Mouse (Mus musculus): ENCODE data around the gene Gm49601.

The Gm49601 gene

GRCm38 (mm10) chr16:18582426-18583148, 43.6 kb downstream of the Gm49601 start:
- no peak for DNase-seq (ENCODE audit: low spot score in 2 of 2)

DNA sequence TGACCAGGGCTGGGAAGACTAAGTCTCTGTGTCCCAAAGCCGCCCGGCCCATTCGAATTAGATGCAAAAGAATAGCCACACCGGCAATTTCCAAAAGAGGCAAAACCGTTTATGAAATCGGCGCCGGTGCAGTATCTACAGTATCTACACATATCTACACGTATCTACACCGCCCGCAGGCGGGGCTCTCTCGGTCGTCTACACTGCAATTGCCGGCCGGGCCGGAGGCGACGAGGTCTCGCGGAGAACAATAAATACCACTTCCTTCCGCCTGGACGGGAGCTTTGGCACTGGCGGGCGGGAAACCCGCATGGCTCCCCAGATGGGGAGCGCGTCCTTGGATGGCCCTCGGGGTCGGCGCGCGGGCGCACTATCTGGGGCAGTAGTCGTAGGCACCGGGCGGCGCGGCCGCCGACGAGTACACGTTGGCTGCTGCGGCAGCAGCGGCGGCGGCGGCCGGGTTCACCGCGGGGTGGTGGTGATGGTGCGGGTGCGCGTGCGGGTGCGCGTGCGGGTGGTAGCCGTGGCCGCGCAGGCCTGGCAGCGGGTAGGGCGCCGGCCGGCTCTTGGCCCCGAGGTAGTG, 44.5 kb downstream of the Gm49601 start:
- peak in 1 of 2 experiments; percentile 14 for DNase-seq (ENCODE audit: low spot score in 2 of 2)

DNA sequence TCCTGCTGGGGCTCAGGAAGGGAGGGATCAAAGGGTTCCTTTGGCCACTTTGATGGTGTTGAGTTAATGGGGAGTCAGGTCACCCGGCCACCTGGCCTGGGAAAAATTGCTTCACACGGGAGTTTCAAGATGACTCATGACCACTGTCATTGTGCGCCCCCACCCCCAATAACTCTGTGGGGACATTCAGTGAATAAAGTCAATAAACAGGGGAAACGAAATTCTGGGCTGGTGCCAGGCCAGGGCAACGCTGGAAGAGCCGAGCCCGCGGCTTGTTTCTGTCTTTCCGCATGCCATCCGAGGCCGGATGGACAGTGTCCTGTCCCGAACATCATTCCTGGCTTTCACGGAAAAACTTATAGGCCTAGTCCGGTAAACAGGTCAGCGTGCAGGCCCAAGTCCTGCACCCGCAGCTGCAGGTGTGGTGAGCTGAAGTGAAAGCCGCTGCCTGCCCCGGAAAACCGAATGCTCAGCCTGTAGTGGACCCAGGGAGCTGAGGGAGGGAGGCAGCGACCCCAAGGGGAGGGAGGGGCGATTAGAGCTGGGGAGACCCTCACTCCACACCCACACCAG, 45.1 kb downstream of the Gm49601 start:
- no peak for DNase-seq (ENCODE audit: low spot score in 2 of 2)

DNA sequence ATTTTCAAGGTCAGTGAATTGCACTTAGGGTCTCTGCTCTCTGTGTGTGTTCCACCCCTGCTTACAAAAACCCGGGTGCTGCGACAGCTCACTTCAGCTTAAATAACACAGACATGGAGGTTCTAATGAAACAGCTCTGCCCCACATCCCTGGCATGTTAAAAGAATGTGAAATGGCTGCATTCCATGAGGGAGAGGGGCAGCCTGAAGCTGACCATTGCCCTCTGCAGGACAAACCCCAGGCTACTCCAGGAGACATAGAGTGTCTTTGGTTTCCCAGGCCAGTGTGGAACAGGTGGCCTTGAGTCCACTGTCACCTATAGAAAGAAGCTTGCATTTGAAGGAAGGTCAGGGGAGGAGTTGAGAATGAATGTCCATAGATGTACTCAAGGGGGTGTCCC, 45.8 kb downstream of the Gm49601 start:
- no peak for DNase-seq (ENCODE audit: low spot score in 2 of 2)

DNA sequence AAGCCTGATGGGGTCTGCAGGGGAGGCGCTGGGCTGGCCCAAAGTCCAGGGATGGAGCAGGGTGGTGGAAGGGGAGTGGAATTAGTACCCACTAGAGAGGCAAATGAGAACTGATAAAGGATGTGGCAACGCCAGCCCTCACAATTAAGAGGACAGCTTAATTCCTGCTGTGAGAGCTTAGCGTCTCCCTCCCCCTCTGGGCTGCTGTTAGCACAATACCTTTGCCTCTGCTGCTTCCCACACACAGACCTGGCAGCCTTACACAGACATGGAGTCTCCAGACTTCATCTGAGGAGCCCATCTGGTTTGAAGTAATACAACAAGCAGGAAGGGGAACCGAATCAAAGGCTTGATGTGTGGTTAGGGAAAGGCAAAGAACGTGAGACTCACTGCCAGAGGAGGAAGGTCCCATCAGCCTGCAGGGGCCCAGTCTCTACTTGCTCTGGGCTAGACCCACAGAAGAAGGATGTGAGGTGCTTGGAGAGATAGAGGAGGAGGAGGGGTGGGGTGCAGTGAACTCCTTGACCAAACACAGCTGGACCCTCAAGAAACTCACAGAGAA, 48.5 kb downstream of the Gm49601 start:
- no peak for DNase-seq (ENCODE audit: low spot score in 2 of 2)

DNA sequence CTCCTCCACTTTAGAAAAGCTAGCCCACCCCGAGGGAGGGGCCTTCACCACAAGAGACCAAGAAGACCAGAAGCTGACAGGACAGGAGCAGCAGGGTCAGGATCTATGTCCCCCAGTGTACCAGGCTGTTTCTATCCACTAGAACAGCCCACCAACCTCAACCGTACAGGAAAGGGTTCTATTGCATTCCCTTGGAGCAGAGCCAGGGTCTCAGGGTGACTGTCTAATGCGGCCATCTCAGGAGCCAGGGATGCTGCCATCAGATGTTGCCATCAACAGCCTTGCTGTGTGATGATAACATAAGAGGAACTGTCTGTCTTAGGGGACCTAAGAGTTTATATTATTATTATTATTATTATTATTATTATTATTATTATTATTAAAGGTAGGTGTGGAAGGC, 49.2 kb downstream of the Gm49601 start:
- no peak for DNase-seq (ENCODE audit: low spot score in 2 of 2)

GRCm38 (mm10) chr16:18574196-18574595, 52.0 kb downstream of the Gm49601 start:
- no peak for DNase-seq (ENCODE audit: low spot score in 2 of 2)

All from right cerebral cortex, adult 2 months (tissue).